ENCODE assay signal across 25 mouse cellular contexts in genomic region chr9:45566843-45567578, GRCm38 (mm10).
"Had no signal": no experiment of that assay in that cellular context is flagged by ENCODE, and none has a peak within 500 bp of the region (broad histone marks: within the 10 kb centered on the region; RNA-seq: fewer than 3 reads in every experiment).

No protein-coding gene starts in this region.

- H3K27ac ChIP-seq: heart, adult 2 months; heart, embryonic 13.5 days; heart, embryonic 15.5 days; hindbrain, embryonic 10.5 days; hindbrain, embryonic 12.5 days; hindbrain, embryonic 14.5 days; intestine, embryonic 15.5 days; left cerebral cortex, adult 2 months; limb, embryonic 10.5 days; limb, embryonic 12.5 days; liver, embryonic 13.5 days had no signal

- ATAC-seq: hindbrain, embryonic 16.5 days; inflammation-experienced regulatory T-cells, adult 6 months; intestine, embryonic 15.5 days; intestine, postnatal 0 days had no signal

- DNase-seq: gastrocnemius, postnatal 14 days; gastrocnemius, postnatal 36 days; heart, adult 11 months; heart, adult 2 months; heart, postnatal 14 days; heart, postnatal 4 days; kidney, adult 18-20 months; kidney, adult 8-10 months; kidney, postnatal 10 days; kidney, postnatal 25 days; kidney, postnatal 4 days; liver; liver, embryonic 13.5 days had no signal

- H3K4me3 ChIP-seq: heart, adult 2 months; heart, embryonic 13.5 days; heart, embryonic 15.5 days; hindbrain, embryonic 10.5 days; hindbrain, embryonic 12.5 days; intestine, embryonic 15.5 days; left cerebral cortex, adult 2 months; limb, embryonic 10.5 days; limb, embryonic 12.5 days; liver, embryonic 13.5 days had no signal
